Mouse (Mus musculus) G1E (cell line): ENCODE measurements around the gene Traf2.

Source experiments
- CTCF ChIP-seq: IDR thresholded peaks from 2 replicates; pipeline ENCODE4 v1.5.1; 2012; ENCODE audit warnings: low read depth, low read length, inconsistent platforms, mixed read lengths
- POLR2AphosphoS5 ChIP-seq: IDR thresholded peaks from 2 replicates; pipeline ENCODE4 v1.6.1; 2012; ENCODE audit warnings: low read depth, low read length, inconsistent platforms; ENCODE audit not compliant: insufficient replicate concordance
- TAL1 ChIP-seq: conservative IDR thresholded peaks from 2 replicates; pipeline ENCODE4 v1.6.1; 2012; ENCODE audit warnings: low read depth, low read length, inconsistent platforms, mixed read lengths

DNA sequence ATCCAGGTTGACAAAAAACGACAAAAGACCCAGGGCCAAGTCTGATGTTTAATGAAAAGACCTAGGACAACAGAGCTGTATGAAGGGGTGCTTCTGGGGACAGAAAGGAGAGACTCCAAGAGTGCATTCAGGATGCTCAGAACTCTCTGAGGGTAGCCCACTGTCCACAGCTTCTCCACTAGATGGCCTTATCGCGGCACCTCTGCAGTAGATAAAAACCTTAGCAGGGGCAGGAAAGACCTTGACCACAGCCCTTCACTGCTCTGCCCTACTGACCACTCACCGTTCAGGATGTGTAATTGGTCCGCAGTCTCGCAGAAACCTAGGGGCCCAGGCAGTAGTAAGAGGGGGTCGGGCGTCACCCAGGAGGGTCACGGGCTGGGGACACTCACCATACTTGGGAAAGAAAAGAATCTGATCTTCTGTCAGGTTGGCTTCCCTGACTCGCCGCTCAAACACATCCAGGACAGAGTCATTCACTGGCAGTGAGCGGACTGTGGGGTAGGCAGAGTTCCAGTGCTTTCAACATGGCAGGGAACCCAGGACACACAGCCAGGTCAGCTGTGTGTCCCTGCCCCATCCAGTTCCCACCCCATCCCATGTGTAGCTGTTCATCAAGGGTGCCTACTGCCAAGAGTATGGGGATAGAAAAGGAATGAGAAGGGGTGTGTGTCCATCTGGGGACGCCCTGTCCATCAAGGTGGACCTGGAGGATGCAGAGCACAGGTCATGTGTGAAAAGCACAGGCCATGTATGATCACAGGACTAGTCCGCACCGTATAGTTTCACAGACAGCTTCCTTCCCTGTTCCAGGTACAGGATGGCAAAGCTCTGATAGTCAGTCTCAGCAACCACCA lies 47.9 kb downstream of the Traf2 start:
- no peak for TF ChIP-seq CTCF
- TF ChIP-seq POLR2AphosphoS5 = no peak
- no peak for TF ChIP-seq TAL1
